Mouse (Mus musculus): Measurements from ENCODE around the gene Fndc11.

Fndc11 gene

DNA sequence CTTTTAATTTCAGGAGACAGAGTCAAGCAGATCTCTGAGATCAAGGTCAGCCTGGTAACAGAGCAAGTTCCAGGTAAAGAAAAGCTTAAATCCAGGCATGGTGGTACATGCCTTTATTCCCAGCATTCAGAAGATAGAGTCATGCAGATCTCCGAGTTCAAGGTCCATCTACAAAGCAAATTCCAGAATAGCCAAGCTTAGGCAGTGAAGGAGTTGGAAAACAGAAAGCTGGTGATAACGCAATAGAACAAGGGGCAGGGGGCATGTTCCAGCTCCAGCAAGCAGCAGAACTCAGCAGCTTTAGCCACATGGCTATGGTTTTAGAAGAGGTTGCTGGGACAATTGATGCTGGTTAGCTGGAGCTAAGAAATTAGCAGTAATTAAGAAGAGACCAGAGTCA, 5.2 kb downstream of the Fndc11 start:
- no peak for DNase-seq

DNA sequence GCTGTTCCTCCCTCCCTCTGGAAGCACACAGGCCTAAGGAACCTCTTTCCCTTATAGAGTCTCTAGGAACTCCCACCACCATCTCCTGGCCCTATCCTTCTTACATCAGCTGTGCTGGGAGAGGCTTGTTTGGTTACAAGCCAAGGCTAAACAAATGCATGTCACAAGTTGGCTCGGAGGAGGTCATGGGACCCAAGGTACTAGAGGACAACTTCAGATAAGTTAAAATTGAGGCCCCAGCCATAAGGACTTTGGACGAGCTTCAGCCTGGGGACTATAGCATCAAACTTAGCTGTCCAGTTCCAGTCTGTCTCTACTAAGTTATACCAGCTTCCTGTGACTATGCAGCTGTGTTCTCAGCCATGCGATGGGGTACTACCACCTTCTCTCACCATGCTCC, 7.3 kb downstream of the Fndc11 start:
- DNase-seq, result no peak

DNA sequence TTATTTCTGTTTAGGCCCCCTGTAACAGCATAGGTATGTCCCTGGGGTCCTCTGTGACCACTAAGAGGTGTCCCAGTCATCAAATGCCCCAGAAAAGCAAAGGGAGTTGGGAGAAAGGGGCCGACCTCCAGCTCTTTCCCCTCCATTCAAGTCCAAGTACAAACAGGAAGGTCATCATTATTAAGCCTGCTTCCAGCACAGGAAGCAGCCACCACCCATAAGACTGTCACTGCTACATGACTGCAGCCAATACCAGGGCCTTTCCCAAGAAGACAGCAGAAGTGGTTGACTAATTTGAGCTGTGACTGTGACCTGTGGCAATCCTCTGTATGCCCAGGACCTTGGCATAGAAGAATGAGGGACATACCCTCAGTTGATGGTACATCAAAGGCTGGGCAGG, 8.5 kb downstream of the Fndc11 start:
- DNase-seq, result no peak

GRCm38 (mm10) chr2:181231171-181231570, 11.4 kb downstream of the Fndc11 start:
- peak; percentile 74 for DNase-seq

DNA sequence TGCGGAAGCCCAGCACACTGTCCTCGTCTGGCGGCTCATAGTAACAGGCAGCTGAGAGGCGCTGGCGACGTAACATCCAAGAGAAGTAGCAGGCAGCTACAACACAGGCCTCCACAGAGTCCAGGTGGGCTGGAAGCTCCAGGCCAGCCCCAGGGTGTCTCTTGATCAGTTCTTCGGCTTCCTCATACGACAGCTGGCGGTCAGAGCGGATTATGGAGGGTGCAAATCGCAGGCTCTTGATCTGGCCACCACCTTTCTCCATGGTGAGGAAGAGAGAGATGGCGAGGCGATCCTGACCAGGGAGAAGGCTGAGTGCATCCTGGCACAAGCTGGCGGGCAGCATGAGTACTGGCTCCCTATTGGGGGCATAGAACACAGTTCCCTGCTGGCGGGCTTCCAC, 13.6 kb downstream of the Fndc11 start:
- DNase-seq, result no peak

DNA sequence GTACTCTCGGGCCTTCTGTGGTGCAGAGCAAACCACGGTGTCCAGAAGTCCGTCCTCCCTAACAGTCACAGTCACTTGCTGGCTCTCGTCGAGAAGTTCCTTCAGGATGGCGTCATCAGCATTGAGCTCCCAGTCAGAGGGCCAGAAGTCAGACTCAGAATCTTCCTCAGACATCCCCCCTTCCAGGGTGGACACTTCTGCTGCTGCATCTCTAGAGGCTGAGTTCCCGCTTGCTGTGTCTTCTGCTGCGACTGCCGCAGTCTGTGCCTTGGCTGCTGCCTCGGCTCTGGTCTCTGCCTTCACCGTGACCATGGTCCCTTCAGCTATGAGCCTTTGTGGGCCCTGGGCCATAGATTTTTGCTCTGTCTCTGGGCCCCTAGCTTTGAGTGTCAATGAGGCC, 14.9 kb downstream of the Fndc11 start:
- no peak for DNase-seq

DNA sequence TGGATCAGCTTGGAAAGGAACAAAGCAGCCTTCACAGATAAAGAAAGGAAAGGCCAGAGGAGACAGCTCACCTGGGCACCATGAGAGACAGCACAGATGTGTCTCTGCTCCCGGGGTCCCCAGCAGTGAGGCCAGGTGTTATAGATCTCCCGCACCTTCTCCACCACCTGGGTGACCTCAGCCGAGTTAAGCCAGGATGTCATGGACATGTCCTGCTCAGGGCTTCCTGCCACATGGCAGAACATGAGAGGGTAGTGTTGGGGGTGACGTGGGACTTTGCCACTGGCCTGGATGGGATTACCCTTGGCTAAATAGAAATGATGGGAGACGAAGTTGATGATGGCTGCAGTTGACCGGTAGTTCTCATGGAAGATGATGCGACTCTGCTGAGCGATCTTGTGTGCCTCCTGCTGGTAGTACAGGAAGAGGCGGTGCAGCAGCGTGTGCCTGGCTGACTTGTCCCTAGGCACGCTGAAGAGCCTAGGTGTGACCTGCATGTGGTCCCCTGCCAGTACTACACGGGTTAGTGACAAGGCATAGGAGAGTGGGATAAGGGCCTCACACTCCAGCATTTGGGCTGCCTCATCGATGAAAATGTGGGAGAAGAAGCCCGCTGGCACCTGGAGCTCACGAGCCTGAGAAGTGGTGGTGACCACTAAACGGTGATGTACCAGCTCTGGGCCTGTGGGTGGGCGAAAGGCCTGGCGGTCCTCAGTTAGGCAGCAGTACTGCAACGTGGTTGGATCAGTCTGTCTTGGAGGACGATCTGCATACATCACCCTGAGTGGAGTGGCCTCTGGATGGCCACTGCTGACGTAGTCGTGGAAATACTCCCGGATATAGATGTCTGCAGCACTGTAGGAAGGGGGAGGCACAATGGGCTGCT, 16.1 kb downstream of the Fndc11 start:
- no peak for DNase-seq

GRCm38 (mm10) chr2:181237251-181238014, 17.6 kb downstream of the Fndc11 start:
- DNase-seq, result no peak

- DNase-seq, result no peak
These were observed 18.3 kb downstream of the Fndc11 start for GRCm38 (mm10) chr2:181238091-181238610.

- DNase-seq, result no peak
These were observed 19.0 kb downstream of the Fndc11 start for GRCm38 (mm10) chr2:181238861-181239260.

DNA sequence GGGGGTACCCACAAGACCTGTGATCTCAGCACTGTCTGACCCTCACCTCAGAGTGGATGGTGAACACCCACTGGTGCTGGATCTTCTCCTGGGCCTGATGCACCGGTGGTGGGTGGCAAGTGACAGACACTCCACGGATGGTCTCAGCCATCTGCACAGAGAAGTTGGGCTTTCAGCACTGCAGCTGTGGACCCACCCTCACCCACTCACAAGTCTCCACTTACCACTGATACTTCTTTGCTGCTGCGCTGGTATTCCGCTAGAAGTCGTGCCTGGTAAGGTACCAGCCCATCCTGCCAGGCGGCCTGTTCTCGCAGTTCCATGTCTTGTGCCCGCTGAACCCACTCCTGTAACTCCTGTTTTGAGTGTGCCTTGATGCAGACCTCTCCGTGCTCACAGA, 19.4 kb downstream of the Fndc11 start:
- no peak for DNase-seq

DNA sequence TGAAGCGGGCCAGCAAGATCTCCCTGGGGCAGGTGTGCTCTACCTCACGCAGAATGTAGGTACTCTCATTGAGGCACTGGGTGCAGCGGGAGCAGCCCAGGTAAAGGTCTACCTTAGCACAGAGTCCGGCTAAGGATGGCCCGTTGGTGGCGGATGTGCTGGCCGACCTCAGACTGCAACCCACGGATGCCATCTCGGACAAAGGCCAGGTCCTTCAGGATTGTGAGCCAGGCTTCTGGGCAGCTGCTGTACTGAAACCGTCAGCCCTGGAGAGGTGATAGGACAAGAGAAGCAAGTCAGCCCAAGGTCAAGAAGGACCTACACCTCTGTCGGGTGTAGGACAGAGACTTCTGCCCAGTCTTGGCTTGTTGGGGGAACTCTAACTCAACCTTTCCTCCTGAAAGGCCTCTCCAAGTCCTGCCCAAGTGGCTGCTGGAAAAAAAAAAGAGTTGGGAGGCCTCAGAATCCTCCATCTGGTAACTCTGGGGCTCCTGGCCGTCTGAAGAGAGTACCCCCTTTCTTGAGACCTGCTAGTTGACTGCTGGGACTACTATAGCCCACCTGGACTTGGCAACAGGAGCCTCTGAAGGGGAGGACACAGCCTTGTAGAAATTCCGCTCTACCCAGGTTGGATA, 21.1 kb downstream of the Fndc11 start:
- DNase-seq, result no peak

- no peak for DNase-seq
These were observed 21.9 kb downstream of the Fndc11 start, which contains the start of gene Helz2 for GRCm38 (mm10) chr2:181241602-181242313. Helz2 (minus strand) TSS chr2:181242027.

- DNase-seq, result no peak
These were observed 22.5 kb downstream of the Fndc11 start for GRCm38 (mm10) chr2:181242314-181242665.

DNA sequence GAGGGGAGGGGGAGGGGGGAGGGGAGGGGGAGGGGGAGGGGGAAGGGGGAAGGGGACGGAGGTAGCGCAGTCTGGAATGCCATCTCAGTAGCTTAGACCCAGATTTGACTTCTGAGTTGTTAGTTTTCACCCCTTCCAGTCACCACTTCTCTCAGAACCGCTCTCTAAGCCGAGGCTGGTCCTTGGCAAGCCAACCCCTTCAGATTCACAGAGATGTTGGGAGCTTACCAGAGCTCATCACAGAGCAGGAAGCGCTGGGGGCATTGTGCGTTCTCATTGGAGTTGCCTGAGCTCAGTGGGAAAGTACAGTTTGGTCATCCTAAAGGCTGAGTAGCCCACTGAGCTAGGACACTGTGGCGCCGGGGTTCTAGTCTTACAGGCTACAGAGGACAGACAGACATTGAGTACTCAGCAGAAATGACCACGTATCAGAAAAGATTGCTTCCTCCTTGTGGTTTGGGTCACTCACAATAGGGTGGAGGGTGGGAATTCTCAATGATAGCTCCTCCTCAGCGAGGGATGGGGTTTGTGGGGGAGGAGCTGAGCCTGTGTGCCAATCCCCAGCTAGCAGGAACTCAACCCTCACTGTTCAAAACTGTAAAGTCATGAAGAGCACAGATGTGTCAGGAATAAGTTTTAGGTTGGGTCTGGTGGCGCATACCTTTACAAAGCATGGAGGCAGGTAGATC, 24.0 kb downstream of the Fndc11 start:
- no peak for DNase-seq

DNA sequence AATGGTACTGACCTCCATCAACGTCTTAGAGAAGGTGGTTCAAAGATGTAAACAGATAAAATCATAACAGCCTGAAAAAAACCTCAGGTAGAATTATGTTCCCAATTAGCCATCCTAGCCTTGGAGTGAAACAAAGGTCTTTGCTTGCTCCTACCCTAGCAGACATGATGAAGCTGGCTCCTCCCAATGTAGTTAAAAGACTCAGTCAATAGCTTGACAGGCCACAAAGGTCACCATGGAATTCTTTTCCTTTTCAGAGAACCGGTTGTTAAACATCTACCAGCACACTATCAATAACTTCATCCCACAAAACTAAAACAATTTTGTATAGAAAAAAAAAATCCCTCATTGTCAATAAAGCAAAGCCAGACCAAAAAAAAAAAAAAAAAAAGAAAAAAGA, 25.2 kb downstream of the Fndc11 start:
- DNase-seq, result no peak

DNA sequence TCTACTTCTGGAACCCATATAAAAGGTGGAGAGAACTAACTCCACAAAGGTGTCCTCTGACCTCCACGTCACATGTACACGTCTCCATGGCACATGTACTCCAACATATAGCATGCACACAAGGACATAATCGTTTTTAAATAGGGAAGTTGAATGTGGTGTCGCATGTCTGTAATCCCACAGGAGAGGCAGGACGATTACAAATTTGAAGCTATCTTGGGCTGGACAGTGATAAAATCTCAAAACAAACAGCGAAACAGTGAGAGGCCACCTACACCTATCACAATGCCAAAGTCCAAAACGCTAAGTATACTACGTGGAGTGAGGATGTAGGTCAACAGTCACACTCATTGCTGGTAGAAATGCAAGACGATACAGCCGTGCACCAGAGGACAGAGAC, 29.4 kb downstream of the Fndc11 start:
- no peak for DNase-seq

DNA sequence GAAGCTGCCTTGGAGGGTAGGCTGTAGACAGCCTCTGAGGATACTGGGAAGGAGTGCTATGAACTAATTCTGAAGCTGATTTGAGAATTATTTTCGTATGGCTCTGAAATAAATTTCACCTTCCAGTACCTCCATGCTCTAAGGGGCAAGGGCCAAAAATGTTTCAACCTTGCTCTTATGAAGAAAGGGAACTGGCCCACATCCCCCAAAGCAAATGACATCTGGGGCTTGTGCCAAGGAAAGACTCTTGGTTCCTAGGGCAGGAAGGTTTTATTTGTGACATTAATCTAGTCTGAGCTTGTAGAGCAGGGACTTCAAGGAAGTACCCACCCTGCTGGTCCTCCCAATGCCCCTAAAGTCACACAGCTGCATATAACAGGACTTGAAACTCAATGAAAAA, 32.0 kb downstream of the Fndc11 start:
- no peak for DNase-seq

GRCm38 (mm10) chr2:181253248-181253647, 33.4 kb downstream of the Fndc11 start:
- DNase-seq, result no peak

GRCm38 (mm10) chr2:181266839-181267238, 47.0 kb downstream of the Fndc11 start:
- DNase-seq, result no peak

DNA sequence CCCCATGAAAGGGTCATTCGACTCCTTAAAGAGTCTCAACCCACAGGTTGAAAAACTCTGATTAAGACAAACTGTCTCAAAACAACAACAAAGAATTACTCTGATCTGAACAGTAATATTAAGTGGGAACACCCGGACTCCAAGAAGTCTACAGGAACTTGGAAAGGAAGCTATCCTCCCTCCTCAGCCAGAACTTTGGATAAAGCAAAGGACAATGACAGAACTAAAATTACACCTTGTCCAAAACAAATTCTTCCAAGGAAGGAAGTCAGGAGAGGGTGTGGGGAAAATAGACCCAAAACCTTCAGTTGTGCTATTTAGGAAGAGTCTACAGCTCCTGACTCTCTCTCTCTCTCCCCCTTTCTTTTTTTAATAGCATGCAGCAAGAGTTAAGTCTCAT, 52.3 kb downstream of the Fndc11 start:
- DNase-seq, result no peak

Data from cerebellum, adult 11-12 months (tissue).